Mouse (Mus musculus) embryonic facial prominence, embryonic 10.5 days (tissue): ENCODE measurements around the gene Flrt2. TPM values are rescaled to one million over a fixed set of nuclear protein-coding genes. Genes with fewer than 3 reads are reported as not detected.

Source experiments
- DNase-seq: peaks from one replicate; pipeline ENCODE4 v3.0.0-alpha.2; 2017; ENCODE audit warnings: low spot score
- H3K27ac ChIP-seq: fragments of 300-500 bp; sonication (generic); replicated peaks from 2 replicates; pipeline ENCODE4 v1.5.1; 2016; ENCODE audit warnings: mild to moderate bottlenecking
- H3K27me3 ChIP-seq: fragments of 300-500 bp; sonication (generic); replicated peaks from 2 replicates; pipeline ENCODE4 v1.6.1; 2016; ENCODE audit warnings: low read depth, mild to moderate bottlenecking; ENCODE audit not compliant: poor library complexity, severe bottlenecking
- H3K36me3 ChIP-seq: fragments of 300-500 bp; sonication (generic); replicated peaks from 2 replicates; pipeline ENCODE4 v1.6.1; 2016; ENCODE audit warnings: mild to moderate bottlenecking, moderate library complexity
- H3K4me1 ChIP-seq: fragments of 300-500 bp; sonication (generic); 2 replicates; pipeline ENCODE4 v1.6.1; 2016
- H3K4me3 ChIP-seq: fragments of 300-500 bp; sonication (generic); 2 replicates; pipeline ENCODE4 v1.5.1; 2016; ENCODE audit warnings: mild to moderate bottlenecking, moderate library complexity
- H3K9me3 ChIP-seq: fragments of 300-500 bp; sonication (generic); 2 replicates; pipeline ENCODE4 v1.6.1; 2016; ENCODE audit warnings: mild to moderate bottlenecking
- WGBS: fragments of 180-500 bp; shearing (Covaris S2); methylation state at CpG from one replicate; pipeline ENCODE4 v1.1.7; 2016; 5-methylcytosine and 5-hydroxymethylcytosine counted together
- polyA plus RNA-seq: library from polyadenylated mRNA; unstranded; fragments of >200 nt; fragmentation: Nextera tagmentation; extraction: Ambion mirVana; gene quantifications from 2 replicates; pipeline ENCODE4 v1.2.1, GENCODE M21; 2016

Flrt2 gene
- polyA plus RNA-seq, 1 experiment from 2014 or later: 35.2 TPM

DNA sequence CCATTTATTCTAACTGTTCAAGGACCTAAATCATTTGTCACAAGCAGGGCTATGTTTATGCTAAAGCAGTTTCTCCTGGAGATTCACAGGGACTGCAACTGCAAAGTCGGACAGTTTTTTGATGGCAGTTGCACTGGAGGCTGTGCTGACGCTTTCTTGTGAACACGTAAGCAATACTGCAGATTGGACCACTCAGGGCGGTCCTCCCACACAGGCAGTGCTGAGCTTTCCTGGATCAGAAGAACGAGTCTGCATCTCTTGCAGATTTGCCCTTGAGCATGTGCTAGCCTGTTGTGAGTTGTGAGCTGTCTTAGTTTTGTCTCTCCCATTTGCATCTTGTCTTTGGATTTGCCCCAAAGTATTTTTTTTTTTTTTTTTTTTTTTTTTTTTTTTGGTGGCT is 47.7 kb downstream of the Flrt2 start:
- Histone ChIP-seq H3K4me1 (peaks cover 14% of the 10 kb centered on the region; the same call in 1 of the 2 replicates), H3K27ac (no peak overlapping the region), H3K36me3 (peaks cover 12% of the 10 kb centered on the region; the same call in 1 of the 2 replicates), H3K9me3 (no peaks in the 10 kb centered on the region), H3K27me3 (no peaks in the 10 kb centered on the region), H3K4me3 (no peak overlapping the region)
- DNase-seq: no peak
- 90% methylated on average over 5 of the region's 5 CpGs for WGBS

DNA sequence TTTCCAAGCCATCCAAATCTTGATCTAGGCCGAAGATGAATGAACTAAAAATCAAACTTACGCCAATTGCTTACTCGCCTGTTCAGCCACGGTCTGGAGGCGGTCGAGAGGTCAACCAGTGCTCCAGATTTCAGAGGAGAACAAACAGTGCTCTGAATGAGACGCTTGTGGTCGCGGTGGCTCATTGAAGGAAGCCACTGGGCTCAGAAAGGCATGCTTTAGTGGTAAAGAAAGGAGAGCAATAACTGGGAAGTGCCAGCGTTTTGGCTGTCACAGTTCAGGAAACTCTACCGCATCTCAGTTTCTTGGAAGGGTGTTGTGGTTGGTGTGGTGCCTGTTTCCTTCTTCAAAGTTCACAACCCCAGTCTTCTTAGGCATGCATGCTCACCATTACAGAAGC is 49.3 kb downstream of the Flrt2 start:
- H3K4me1 ChIP-seq: peaks cover 14% of the 10 kb centered on the region; the same call in 1 of the 2 replicates
- H3K36me3 ChIP-seq: peaks cover 12% of the 10 kb centered on the region; the same call in 1 of the 2 replicates
- H3K4me3 ChIP-seq: no peak overlapping the region
- no peak for DNase-seq
- H3K27ac ChIP-seq: no peak overlapping the region
- H3K9me3 ChIP-seq: no peaks in the 10 kb centered on the region
- WGBS: 61% methylated on average over 11 of the region's 11 CpGs
- no peaks in the 10 kb centered on the region for H3K27me3 ChIP-seq

DNA sequence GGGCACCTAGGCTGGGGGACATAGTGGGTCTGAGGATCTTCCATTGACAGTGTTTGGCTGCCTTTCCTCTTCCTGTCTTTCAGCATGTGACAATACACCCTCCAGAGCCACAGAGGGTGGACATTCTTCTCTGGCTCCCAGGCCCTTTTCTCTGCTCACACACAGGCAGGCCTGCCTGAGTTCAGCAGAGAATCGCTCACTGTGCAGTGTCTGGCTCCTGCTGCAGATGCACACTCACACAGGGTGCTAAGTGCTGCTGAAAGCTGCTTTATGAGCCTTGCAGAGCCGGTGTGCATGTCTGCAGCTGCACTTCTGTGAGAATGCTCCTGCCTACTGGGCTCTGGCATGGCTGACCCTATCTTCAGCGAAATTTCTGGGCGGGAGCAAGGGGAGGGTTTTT is 52.3 kb downstream of the Flrt2 start:
- H3K27ac ChIP-seq: no peak overlapping the region
- 68% methylated on average over 4 of the region's 4 CpGs for WGBS
- no peaks in the 10 kb centered on the region for H3K27me3 ChIP-seq
- H3K4me3 ChIP-seq: no peak overlapping the region
- H3K9me3 ChIP-seq: no peaks in the 10 kb centered on the region
- H3K4me1 ChIP-seq: peaks cover 11% of the 10 kb centered on the region; the same call in 1 of the 2 replicates
- H3K36me3 ChIP-seq: peaks cover 5% of the 10 kb centered on the region; the same call in 1 of the 2 replicates
- no peak for DNase-seq

DNA sequence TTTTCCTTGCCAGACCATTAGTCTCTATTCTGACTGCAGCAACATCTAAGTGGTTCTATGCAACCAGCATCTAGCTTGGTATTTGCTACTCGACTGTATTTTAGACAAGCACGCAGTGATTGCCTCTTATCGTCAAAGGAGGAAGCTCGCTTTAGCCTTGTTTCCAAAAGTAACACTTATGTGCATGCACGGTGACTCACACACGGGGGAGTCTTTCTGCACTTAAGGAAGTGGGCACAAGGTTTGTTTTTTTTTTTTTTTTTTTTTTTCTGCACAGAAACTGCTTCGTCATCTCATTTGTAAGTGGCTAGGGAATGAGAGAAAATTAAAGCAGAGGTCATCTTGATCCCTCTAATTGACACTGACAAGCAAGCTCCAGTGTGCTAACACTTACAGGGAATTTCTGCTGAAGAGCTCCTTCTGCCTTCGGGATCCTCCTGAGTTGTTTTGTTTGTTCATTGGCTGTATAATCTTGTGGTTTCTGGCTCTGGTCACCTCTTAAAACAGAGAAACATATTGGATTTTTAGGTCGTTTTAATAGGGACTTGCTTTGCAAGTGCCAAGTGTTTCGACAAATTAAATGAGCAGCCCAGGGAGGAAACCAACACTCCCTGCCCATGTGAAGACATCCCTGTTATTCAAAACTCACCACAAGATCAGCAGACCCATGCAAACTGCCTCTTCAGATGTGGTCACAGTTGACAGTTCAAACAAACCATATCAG is 55.0 kb downstream of the Flrt2 start:
- 53% methylated on average over 10 of the region's 10 CpGs for WGBS

DNA sequence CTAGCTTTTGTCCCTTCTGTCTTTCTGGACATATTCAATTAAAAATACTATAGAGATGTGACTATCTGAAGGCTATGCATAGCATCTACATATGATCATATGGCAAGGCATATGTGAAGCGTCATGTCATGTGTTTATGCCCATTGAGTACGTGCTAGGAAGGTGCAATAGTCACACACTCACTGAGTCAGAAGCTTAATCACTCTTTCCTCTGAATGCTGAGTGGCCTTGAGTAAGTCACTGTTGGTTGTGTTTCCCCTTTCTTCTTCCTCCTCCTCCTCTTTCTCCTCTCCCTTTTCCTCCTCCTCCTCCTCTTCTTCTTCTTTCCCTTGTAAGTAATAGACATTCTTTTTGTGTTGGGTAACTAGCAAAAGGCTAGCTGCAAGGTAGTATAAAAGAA is 56.7 kb downstream of the Flrt2 start:
- Histone ChIP-seq H3K27me3 (no peaks in the 10 kb centered on the region), H3K27ac (no peak overlapping the region), H3K4me3 (no peak overlapping the region), H3K4me1 (peaks cover 7% of the 10 kb centered on the region; the same call in 1 of the 2 replicates), H3K36me3 (0 out of 2 replicates have a peak, but pooled peaks cover under 1% of the 10 kb centered on the region), H3K9me3 (no peaks in the 10 kb centered on the region)
- WGBS: 91% methylated on average over 2 of the region's 2 CpGs
- DNase-seq: no peak

More for the DNA sequence above, 55.0 kb downstream of the Flrt2 start:
- H3K27ac ChIP-seq: no peak overlapping the region
- no peak for DNase-seq
- no peak overlapping the region for H3K4me3 ChIP-seq
- no peaks in the 10 kb centered on the region for H3K9me3 ChIP-seq
- no peaks in the 10 kb centered on the region for H3K36me3 ChIP-seq
- H3K4me1 ChIP-seq: peaks cover 11% of the 10 kb centered on the region; the same call in 1 of the 2 replicates
- no peaks in the 10 kb centered on the region for H3K27me3 ChIP-seq

DNA sequence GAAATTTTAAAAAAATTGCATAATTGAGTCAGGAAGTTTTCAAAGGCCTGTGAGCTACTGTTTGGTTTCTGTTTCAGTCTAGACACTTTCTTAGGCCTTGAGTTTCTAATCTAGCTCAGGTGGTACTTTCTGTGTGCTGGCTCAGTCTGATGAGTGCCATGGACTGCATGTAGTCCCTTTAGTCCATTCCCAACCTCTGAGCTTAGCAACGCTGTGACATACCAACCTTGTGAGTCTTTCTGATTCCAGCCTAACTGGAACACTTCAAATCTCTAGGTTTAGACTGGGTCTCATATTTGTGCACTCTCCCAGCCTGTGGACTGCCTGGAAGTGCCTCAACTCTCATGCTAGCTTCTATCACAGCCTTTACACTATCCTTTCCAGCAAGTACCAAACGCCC is 57.2 kb downstream of the Flrt2 start:
- no peaks in the 10 kb centered on the region for H3K9me3 ChIP-seq
- H3K27me3 ChIP-seq: no peaks in the 10 kb centered on the region
- peaks cover 4% of the 10 kb centered on the region; the same call in 1 of the 2 replicates for H3K4me1 ChIP-seq
- 87% methylated on average over 2 of the region's 2 CpGs for WGBS
- no peak for DNase-seq
- no peak overlapping the region for H3K4me3 ChIP-seq
- peaks cover 6% of the 10 kb centered on the region; the same call in 1 of the 2 replicates for H3K36me3 ChIP-seq
- H3K27ac ChIP-seq: no peak overlapping the region

DNA sequence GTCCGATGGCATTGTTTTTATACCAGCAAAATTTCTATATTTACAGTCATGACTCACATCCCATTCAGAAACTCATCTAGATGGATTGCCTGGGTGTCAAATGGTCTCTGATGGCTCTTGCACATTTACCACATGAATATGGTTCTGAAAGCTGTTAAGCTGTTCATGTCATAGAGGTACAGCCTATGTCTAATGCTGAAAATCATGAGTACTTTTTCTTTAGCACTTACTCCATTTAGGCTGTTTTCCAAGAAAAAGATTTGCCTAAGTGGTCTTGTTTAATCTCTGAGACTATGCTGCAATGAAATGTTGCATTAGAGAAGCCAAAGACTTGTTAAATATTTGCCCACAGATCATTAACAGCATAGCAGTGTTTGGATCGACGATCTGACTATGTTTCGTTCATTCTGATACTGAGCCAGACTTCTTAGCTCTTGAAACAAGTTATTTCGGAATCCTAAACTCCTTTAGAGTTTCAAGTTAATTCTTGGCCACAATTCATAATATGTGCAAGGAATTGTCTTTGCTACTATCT is 67.3 kb downstream of the Flrt2 start:
- 96% methylated on average over 5 of the region's 5 CpGs for WGBS
- Histone ChIP-seq H3K27me3 (no peaks in the 10 kb centered on the region), H3K9me3 (no peaks in the 10 kb centered on the region), H3K27ac (no peak overlapping the region), H3K4me1 (no peaks in the 10 kb centered on the region), H3K36me3 (peaks cover 19% of the 10 kb centered on the region), H3K4me3 (no peak overlapping the region)
- no peak for DNase-seq

DNA sequence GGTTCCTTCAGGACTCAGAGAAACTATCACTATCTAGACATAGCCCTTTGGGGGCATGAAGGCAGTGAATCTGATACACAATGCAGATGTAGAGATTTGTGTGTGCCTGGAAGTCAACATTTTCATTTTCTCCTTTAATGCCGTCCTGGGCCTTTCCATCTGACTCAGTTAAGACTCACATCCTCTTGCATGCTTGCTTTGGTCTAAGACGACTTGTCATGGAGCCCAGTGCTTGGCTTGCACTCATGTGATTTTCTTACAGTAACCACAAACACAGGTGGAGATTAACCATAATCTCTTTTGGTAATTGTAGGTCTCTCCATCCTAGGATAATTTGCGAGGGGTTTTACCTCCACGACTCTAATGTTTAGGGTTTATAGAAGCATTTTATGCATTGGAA is 73.2 kb downstream of the Flrt2 start:
- Histone ChIP-seq H3K4me3 (no peak overlapping the region), H3K9me3 (no peaks in the 10 kb centered on the region), H3K4me1 (no peaks in the 10 kb centered on the region), H3K27me3 (no peaks in the 10 kb centered on the region), H3K27ac (no peak overlapping the region), H3K36me3 (peaks cover 5% of the 10 kb centered on the region)
- 84% methylated on average over 4 of the region's 4 CpGs for whole genome bisulfite sequencing
- DNase-seq: no peak

DNA sequence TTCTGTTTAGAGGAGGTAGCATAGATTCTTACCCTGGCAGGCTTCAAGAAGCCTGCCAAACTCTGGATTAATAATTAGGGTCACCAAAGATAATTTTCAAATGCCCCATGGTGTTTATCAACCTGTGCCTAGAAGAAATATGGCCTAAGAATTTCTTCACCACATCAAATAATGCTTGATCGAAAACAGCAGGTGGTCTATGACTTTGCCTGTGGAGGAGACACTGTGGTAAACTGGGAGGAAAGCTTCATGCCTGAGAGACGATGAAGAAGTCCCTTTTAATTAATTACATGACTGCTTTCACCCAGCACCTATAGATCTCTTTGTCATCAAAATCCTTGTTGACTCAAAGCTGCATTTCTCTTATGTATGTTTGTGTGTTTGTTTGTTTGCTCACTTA is 77.0 kb downstream of the Flrt2 start:
- 88% methylated on average over 2 of the region's 2 CpGs for WGBS
- H3K4me1 ChIP-seq: 0 out of 2 replicates have a peak, but pooled peaks cover under 1% of the 10 kb centered on the region

DNA sequence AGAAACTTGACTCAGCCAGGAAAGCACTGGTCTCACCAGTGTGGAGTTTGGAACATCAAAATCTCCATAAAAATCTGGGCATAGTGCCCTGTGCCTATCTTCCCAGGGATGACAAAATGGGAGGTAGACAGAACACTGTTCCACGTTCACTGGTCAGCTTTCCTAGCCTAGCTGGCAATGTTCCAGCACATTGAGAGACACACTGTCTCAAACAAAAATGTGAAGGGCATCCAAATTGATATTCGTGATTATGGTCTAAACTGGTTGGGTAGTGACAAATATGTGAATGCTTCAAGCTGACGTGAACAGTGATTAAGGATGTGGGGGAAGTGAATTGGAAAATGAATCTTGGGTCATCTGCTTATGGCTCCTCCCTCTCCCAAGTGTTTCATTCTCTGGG is 78.2 kb downstream of the Flrt2 start:
- Histone ChIP-seq H3K27me3 (no peaks in the 10 kb centered on the region), H3K27ac (no peak overlapping the region), H3K9me3 (no peaks in the 10 kb centered on the region), H3K4me3 (no peak overlapping the region), H3K4me1 (peaks cover 11% of the 10 kb centered on the region), H3K36me3 (no peaks in the 10 kb centered on the region)
- DNase-seq: no peak
- 88% methylated on average over 3 of the region's 3 CpGs for WGBS

More for the DNA sequence above, 77.0 kb downstream of the Flrt2 start:
- no peaks in the 10 kb centered on the region for H3K36me3 ChIP-seq
- no peaks in the 10 kb centered on the region for H3K27me3 ChIP-seq
- H3K9me3 ChIP-seq: no peaks in the 10 kb centered on the region
- no peak overlapping the region for H3K4me3 ChIP-seq
- DNase-seq: no peak
- H3K27ac ChIP-seq: no peak overlapping the region

DNA sequence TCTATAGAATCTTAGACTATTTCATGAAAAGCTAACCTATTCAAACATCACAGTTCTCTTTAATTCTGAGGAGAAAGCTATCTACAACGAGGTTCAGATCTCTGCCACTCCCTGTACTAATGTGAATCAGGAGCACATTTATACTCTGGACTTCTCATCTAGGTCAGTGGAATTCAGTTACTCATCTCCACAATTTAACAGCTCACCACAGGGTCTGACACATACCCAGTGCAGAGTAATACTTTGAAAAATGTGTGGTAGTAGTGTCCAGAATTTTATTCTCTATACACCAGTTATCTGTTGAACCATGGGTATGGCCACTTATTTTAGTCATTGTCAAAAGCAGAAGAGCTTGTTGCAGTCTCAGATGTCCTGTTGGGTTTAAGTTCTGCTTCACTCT is 98.1 kb downstream of the Flrt2 start:
- 74% methylated on average over 1 of the region's 1 CpGs for WGBS
- Histone ChIP-seq H3K27me3 (no peaks in the 10 kb centered on the region), H3K27ac (no peak overlapping the region), H3K4me1 (no peaks in the 10 kb centered on the region), H3K9me3 (no peaks in the 10 kb centered on the region), H3K36me3 (no peaks in the 10 kb centered on the region), H3K4me3 (no peak overlapping the region)
- DNase-seq: no peak

DNA sequence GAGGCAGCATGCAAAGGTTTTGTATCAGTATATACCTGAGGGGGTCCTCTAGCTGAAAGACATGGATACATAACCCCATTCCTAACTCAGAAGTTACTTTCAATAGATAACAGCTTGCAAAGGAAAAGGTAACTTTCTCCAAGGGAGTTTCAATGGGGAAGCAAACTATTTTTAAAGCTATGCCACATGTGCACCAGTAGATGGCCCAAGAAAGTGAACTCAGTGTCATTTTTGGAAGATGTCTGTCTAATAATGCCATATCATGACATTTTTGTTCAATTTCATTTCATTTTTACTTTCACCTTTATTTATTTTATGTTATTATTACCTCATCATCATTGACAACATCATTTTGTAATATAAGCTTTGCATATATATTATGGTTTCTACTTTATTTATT is 124.6 kb downstream of the Flrt2 start:
- no peaks in the 10 kb centered on the region for H3K4me1 ChIP-seq
- no peaks in the 10 kb centered on the region for H3K9me3 ChIP-seq
- no peak for DNase-seq
- H3K27ac ChIP-seq: no peak overlapping the region
- H3K27me3 ChIP-seq: no peaks in the 10 kb centered on the region; the same call in 1 of the 2 replicates
- H3K4me3 ChIP-seq: no peak overlapping the region
- H3K36me3 ChIP-seq: no peaks in the 10 kb centered on the region
